Comparison of ENCODE assay signal across 8 mouse cellular contexts in genomic region chr14:115475234-115475633, GRCm38 (mm10).
A peak's percentile ranks its signal among the peaks of the same experiment; 100 is the strongest.
DNase-seq lines count a peak whose midpoint lies in the region; ATAC-seq and TF ChIP-seq lines count a peak whose summit lies in the region.
"Had no signal": no experiment of that assay in that cellular context is flagged by ENCODE, and none has a peak within 500 bp of the region (broad histone marks: within the 10 kb centered on the region; RNA-seq: fewer than 3 reads in every experiment).

No protein-coding gene starts in this region.

- no peaks in the 10 kb centered on the region for H3K27me3 ChIP-seq in thymus, adult 2 months (ENCODE audit: control insufficient read depth, insufficient read depth, low read length)
- H3K27me3 ChIP-seq: megakaryocyte, embryonic 14.5 days had no signal

- no peaks in the 10 kb centered on the region for H3K4me1 ChIP-seq in thymus, adult 2 months (replicated peaks; ENCODE audit: control insufficient read depth, insufficient read depth, low read length)
- H3K4me1 ChIP-seq: megakaryocyte, embryonic 14.5 days had no signal

- TF ChIP-seq POLR2A in thymus, adult 2 months (IDR thresholded peaks at IDR 0.05; ENCODE audit: control insufficient read depth, extremely low read depth, insufficient read depth, low read length, poor library complexity): no peak

- no peaks in the 10 kb centered on the region for H3K36me3 ChIP-seq in thymus, adult 2 months (ENCODE audit: control insufficient read depth, insufficient read depth, low read length)

- WGBS in thymus, adult 2 months: 63% methylated on average over 4 of the region's 4 CpGs

- no peak overlapping the region for H3K4me3 ChIP-seq in thymus, adult 2 months (ENCODE audit: control insufficient read depth, insufficient read depth, low read length)
- H3K4me3 ChIP-seq: megakaryocyte, embryonic 14.5 days had no signal

- TF ChIP-seq CTCF in thymus, adult 2 months (IDR thresholded peaks at IDR 0.05; ENCODE audit: borderline replicate concordance, control insufficient read depth, extremely low read depth, insufficient read depth, low read length, poor library complexity): no peak

- peak; percentile 3 for DNase-seq in thymus, adult 2 months
- no peak for DNase-seq in thymus, adult 18-20 months
- DNase-seq in cerebellum, postnatal 25 days: peak; percentile 10 to 39
- peak; percentile 20 to 60 for DNase-seq in layer of hippocampus, postnatal 25 days (ENCODE audit: extremely low spot score in 1 of 2, low spot score in 1 of 2)
- peak; percentile 65 for DNase-seq in neural tube, embryonic 10.5 days (ENCODE audit: extremely low spot score, low spot score)
- DNase-seq in urinary bladder, postnatal 14 days (ENCODE audit: low spot score): no peak

- H3K27ac ChIP-seq in thymus, adult 2 months (ENCODE audit: control insufficient read depth, insufficient read depth, low read length): no peak overlapping the region

- peak; percentile 50 for ATAC-seq in granulocyte monocyte progenitor cell, adult 5-6 weeks (replicated peaks; ENCODE audit: poor library complexity, severe bottlenecking)

Comparison
In these comparisons a context has a peak if more than half of its experiments do, and no peak if none do; other contexts are left out.
1. DNase-seq: peak in thymus, adult 2 months (single experiment), cerebellum, postnatal 25 days (2 of 2), layer of hippocampus, postnatal 25 days (2 of 2) and neural tube, embryonic 10.5 days (single experiment); none in thymus, adult 18-20 months (0 of 2) and urinary bladder, postnatal 14 days (single experiment).